Mouse (Mus musculus): ENCODE measurements around the gene Gale.

- TF ChIP-seq CHD2 (IDR thresholded peaks at IDR 0.05; ENCODE audit: low read depth, low read length) (no peak), MAFK (IDR thresholded peaks at IDR 0.05; ENCODE audit: insufficient read depth, low read depth, low read length) (no peak), ZC3H11A (IDR thresholded peaks at IDR 0.05; ENCODE audit: borderline replicate concordance, low read depth, low read length) (no peak), ZNF384 (IDR thresholded peaks at IDR 0.05; ENCODE audit: low read depth, low read length) (no peak)
These were observed 45.4 kb downstream of the Gale start for GRCm38 (mm10) chr4:136008782-136009447.

All from ES-E14 (cell line).